Mouse (Mus musculus) limb, embryonic 11.5 days (tissue): Measurements from ENCODE around the gene 4921507P07Rik. TPM values are rescaled to one million over a fixed set of nuclear protein-coding genes. Genes with fewer than 3 reads are reported as not detected.

Experiments
- ATAC-seq: fragments of 200-750 bp; cut with Nextera tagmentation; 2 replicates; pipeline ENCODE4 v1.8.0; 2017; ENCODE audit warnings: low read depth; ENCODE audit not compliant: insufficient number of reproducible peaks, low FRiP score, low TSS enrichment
- DNase-seq: peaks from one replicate; pipeline ENCODE4 v3.0.0-alpha.2; 2015; ENCODE audit warnings: low spot score
- H3K27ac ChIP-seq: fragments of 300-500 bp; sonication (generic); replicated peaks from 2 replicates; pipeline ENCODE4 v1.5.1; 2014; ENCODE audit warnings: low read depth, mild to moderate bottlenecking, low read length
- H3K27me3 ChIP-seq: fragments of 300-500 bp; sonication (generic); 2 replicates; pipeline ENCODE4 v1.6.1; 2014; ENCODE audit warnings: mild to moderate bottlenecking, low read length, mixed read lengths; ENCODE audit not compliant: control insufficient read depth, insufficient read depth
- H3K36me3 ChIP-seq: fragments of 300-500 bp; sonication (generic); 2 replicates; pipeline ENCODE4 v1.6.1; 2014; ENCODE audit warnings: mild to moderate bottlenecking, low read length, moderate library complexity, mixed read lengths; ENCODE audit not compliant: control insufficient read depth, insufficient read depth
- H3K4me1 ChIP-seq: fragments of 300-500 bp; sonication (generic); 2 replicates; pipeline ENCODE4 v1.6.1; 2014; ENCODE audit warnings: low read length, mixed read lengths; ENCODE audit not compliant: control insufficient read depth, insufficient read depth
- H3K4me2 ChIP-seq: fragments of 300-500 bp; sonication (generic); 2 replicates; pipeline ENCODE4 v1.6.1; 2014; ENCODE audit warnings: low read depth, mild to moderate bottlenecking, moderate library complexity; ENCODE audit not compliant: severe bottlenecking
- H3K4me3 ChIP-seq: fragments of 300-500 bp; sonication (generic); 2 replicates; pipeline ENCODE4 v1.5.1; 2014; ENCODE audit warnings: low read depth, low read length
- H3K9ac ChIP-seq: fragments of 300-500 bp; sonication (generic); 2 replicates; pipeline ENCODE4 v1.6.1; 2014; ENCODE audit warnings: mild to moderate bottlenecking, low read length
- H3K9me3 ChIP-seq: fragments of 300-500 bp; sonication (generic); 2 replicates; pipeline ENCODE4 v1.6.1; 2016; ENCODE audit warnings: low read length; ENCODE audit not compliant: control insufficient read depth
- WGBS: fragments of 180-500 bp; shearing (Covaris S2); extraction: QIAGEN DNeasy Blood & Tissue Kit; methylation state at CpG from one replicate; pipeline ENCODE4 v1.1.7; 2014; 5-methylcytosine and 5-hydroxymethylcytosine counted together
- polyA plus RNA-seq: library from polyadenylated mRNA; unstranded; fragments of >200 nt; fragmentation: Nextera tagmentation; extraction: Ambion mirVana; gene quantifications from 2 replicates; pipeline ENCODE4 v1.2.1, GENCODE M21; 2014

4921507P07Rik gene
- polyA plus RNA-seq, 1 experiment from 2014 or later, result 0.75 TPM

- DNase-seq (no peak), ATAC-seq (no peak)
- H3K27ac ChIP-seq, result no peak overlapping the region
- H3K36me3 ChIP-seq, result no peaks in the 10 kb centered on the region
- no peaks in the 10 kb centered on the region for H3K9me3 ChIP-seq
- H3K4me2 ChIP-seq, result no peak overlapping the region
- no peak overlapping the region for H3K4me3 ChIP-seq
- H3K27me3 ChIP-seq, result no peaks in the 10 kb centered on the region
- H3K9ac ChIP-seq, result no peak overlapping the region
- 83% methylated on average over 5 of the region's 5 CpGs for WGBS
- H3K4me1 ChIP-seq, result no peaks in the 10 kb centered on the region
Measured at GRCm38 (mm10) chr6:50552881-50553518, 43.4 kb downstream of the 4921507P07Rik start.

GRCm38 (mm10) chr6:50549791-50550190, 46.6 kb downstream of the 4921507P07Rik start:
- H3K27ac ChIP-seq, result no peak overlapping the region
- ATAC-seq, result no peak
- 79% methylated on average over 7 of the region's 7 CpGs for whole genome bisulfite sequencing
- DNase-seq, result no peak
- no peaks in the 10 kb centered on the region for H3K4me1 ChIP-seq
- H3K36me3 ChIP-seq, result no peaks in the 10 kb centered on the region
- no peaks in the 10 kb centered on the region for H3K27me3 ChIP-seq
- H3K4me3 ChIP-seq, result no peak overlapping the region
- H3K9ac ChIP-seq, result no peak overlapping the region
- H3K4me2 ChIP-seq, result no peak overlapping the region
- no peaks in the 10 kb centered on the region for H3K9me3 ChIP-seq

- no peaks in the 10 kb centered on the region for H3K27me3 ChIP-seq
- DNase-seq (no peak), ATAC-seq (no peak)
- no peaks in the 10 kb centered on the region for H3K4me1 ChIP-seq
- H3K4me2 ChIP-seq, result no peak overlapping the region
- no peaks in the 10 kb centered on the region for H3K36me3 ChIP-seq
- 77% methylated on average over 5 of the region's 5 CpGs for WGBS
- H3K4me3 ChIP-seq, result no peak overlapping the region
- no peak overlapping the region for H3K27ac ChIP-seq
- no peak overlapping the region for H3K9ac ChIP-seq
- H3K9me3 ChIP-seq, result no peaks in the 10 kb centered on the region
Measured at GRCm38 (mm10) chr6:50549051-50549450, 47.4 kb downstream of the 4921507P07Rik start.

- H3K9ac ChIP-seq, result no peak overlapping the region
- no peak overlapping the region for H3K4me3 ChIP-seq
- H3K4me1 ChIP-seq, result no peaks in the 10 kb centered on the region
- ATAC-seq, result no peak
- H3K4me2 ChIP-seq, result no peak overlapping the region
- H3K9me3 ChIP-seq, result no peaks in the 10 kb centered on the region
- WGBS, result 31% methylated on average over 10 of the region's 10 CpGs
- H3K27ac ChIP-seq, result no peak overlapping the region
- no peaks in the 10 kb centered on the region for H3K27me3 ChIP-seq
- H3K36me3 ChIP-seq, result no peaks in the 10 kb centered on the region
- DNase-seq, result peak; percentile 48
Measured at GRCm38 (mm10) chr6:50545412-50546043, 50.9 kb downstream of the 4921507P07Rik start.

- no peak for ATAC-seq
- WGBS, result 91% methylated on average over 1 of the region's 1 CpGs
- H3K4me2 ChIP-seq, result no peak overlapping the region
Measured at GRCm38 (mm10) chr6:50542535-50542934, 53.9 kb downstream of the 4921507P07Rik start.

GRCm38 (mm10) chr6:50539641-50540040, 56.8 kb downstream of the 4921507P07Rik start:
- WGBS, result 83% methylated on average over 1 of the region's 1 CpGs
- H3K36me3 ChIP-seq, result no peaks in the 10 kb centered on the region
- H3K9me3 ChIP-seq, result no peaks in the 10 kb centered on the region
- DNase-seq (no peak), ATAC-seq (no peak)
- H3K9ac ChIP-seq, result no peak overlapping the region
- H3K27ac ChIP-seq, result no peak overlapping the region
- H3K4me2 ChIP-seq, result no peak overlapping the region
- no peaks in the 10 kb centered on the region for H3K4me1 ChIP-seq
- H3K4me3 ChIP-seq, result no peak overlapping the region
- H3K27me3 ChIP-seq, result no peaks in the 10 kb centered on the region

More at GRCm38 (mm10) chr6:50542535-50542934, 53.9 kb downstream of the 4921507P07Rik start:
- no peak for DNase-seq
- Histone ChIP-seq H3K4me1 (no peaks in the 10 kb centered on the region), H3K9ac (no peak overlapping the region), H3K4me3 (no peak overlapping the region), H3K27ac (no peak overlapping the region), H3K9me3 (no peaks in the 10 kb centered on the region), H3K27me3 (no peaks in the 10 kb centered on the region), H3K36me3 (no peaks in the 10 kb centered on the region)

- 7% methylated on average over 7 of the region's 7 CpGs for WGBS
- H3K36me3 ChIP-seq, result no peaks in the 10 kb centered on the region
- H3K27ac ChIP-seq, result no peak overlapping the region
- DNase-seq, result peak; percentile 93
- ATAC-seq, result peak; percentile 55; the same call in 1 of the 2 replicates
- no peak overlapping the region for H3K9ac ChIP-seq
- no peak overlapping the region for H3K4me2 ChIP-seq
- no peaks in the 10 kb centered on the region for H3K9me3 ChIP-seq
- 0 out of 2 replicates have a peak, but pooled peaks cover 3% of the 10 kb centered on the region for H3K4me1 ChIP-seq
- no peak overlapping the region for H3K4me3 ChIP-seq
- no peaks in the 10 kb centered on the region for H3K27me3 ChIP-seq
Measured at GRCm38 (mm10) chr6:50536461-50536892, 60.0 kb downstream of the 4921507P07Rik start.

GRCm38 (mm10) chr6:50535346-50535745, 61.1 kb downstream of the 4921507P07Rik start:
- no peak overlapping the region for H3K4me2 ChIP-seq
- WGBS, result 86% methylated on average over 3 of the region's 3 CpGs
- H3K36me3 ChIP-seq, result no peaks in the 10 kb centered on the region
- ATAC-seq (no peak), DNase-seq (no peak)
- no peak overlapping the region for H3K4me3 ChIP-seq
- no peaks in the 10 kb centered on the region for H3K27me3 ChIP-seq
- H3K4me1 ChIP-seq, result 0 out of 2 replicates have a peak, but pooled peaks cover 3% of the 10 kb centered on the region
- H3K27ac ChIP-seq, result no peak overlapping the region
- no peaks in the 10 kb centered on the region for H3K9me3 ChIP-seq
- no peak overlapping the region for H3K9ac ChIP-seq
